Mouse (Mus musculus): ENCODE results near the gene Odf3. TPM values are rescaled to one million over a fixed set of nuclear protein-coding genes. Genes with fewer than 3 reads are reported as not detected.

Gene Odf3
- total RNA-seq (2021), result not detected

DNA sequence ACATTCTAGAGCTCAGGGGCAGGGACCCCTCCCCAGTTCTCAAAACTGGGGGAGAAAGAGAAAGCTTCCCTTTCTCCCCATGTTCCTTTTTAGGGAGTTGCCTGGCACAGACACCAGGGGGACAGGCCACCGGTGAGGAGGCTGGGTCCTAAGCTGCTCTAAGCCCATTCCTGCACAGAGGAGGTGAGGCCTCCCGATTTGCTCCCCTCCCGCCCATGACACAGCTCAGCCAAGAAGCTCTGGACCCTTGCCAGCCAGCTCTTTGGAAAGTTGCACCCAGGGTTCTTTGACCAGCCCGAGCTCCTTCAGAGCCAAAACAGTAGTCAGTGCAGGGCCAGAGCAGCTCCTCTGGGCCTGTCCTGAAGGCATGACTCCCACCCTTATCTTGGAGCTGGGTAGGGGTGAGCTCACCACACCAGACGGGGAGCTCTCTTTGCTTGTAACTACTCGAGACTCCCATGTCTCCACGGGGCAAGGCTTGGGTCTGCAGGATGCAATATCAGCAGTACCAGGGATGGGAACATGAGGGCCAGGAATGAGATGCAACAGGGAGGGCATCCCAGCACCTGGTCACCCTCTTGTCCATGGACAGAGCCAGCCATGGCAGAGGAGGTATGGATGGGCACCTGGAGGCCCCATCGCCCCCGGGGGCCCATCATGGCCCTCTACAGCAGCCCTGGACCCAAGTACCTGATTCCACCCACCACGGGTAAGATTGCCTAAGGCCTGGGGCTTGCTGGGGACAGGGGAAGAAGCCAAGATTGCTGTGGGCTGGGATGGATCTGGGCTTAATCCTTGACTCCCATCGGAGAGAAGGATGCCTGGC, at the start of gene Odf3:
Gene Odf3 (plus strand): TSS at position 51 of the 826 bp plus-strand sequence.
- DNase-seq, result no peak

DNA sequence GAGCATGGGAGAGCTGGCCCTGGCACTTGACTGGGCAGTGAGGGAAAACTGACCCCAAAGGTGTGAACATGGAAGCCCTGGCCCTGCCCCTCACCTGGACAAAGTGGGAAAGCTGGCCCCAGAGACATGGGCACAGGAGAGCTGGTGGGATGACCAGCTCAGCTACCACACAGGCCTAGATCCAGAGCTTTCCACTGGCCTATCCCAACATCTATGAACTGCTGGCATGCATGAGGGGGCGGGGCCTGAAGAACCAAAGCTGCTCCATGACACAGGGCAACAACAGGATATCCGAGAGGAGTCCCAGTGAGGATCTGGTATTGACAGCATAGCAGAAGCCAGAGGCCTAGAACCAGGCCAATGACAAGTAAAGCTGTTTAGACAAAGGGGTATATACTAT, 49.4 kb upstream of the Odf3 start:
- no peak for DNase-seq

DNA sequence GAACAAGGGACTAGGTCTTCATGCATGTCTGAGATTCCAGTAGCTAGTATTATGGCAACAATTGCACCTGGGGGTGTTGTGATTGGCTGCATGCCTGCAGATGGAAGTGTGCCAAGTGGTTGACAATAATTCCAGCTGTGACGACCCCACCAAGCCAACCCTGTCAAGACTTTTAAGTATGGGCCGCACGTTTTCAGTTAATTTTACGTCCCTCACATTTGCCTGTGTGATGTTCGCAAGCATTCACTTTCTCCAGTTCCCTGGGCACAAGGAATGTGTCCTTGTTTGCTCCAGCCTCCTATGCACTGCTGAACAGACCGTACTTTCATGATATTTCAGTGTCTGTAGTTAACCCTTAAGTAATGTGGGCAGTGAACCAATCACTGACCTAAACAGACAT, 45.0 kb upstream of the Odf3 start:
- no peak for DNase-seq

DNA sequence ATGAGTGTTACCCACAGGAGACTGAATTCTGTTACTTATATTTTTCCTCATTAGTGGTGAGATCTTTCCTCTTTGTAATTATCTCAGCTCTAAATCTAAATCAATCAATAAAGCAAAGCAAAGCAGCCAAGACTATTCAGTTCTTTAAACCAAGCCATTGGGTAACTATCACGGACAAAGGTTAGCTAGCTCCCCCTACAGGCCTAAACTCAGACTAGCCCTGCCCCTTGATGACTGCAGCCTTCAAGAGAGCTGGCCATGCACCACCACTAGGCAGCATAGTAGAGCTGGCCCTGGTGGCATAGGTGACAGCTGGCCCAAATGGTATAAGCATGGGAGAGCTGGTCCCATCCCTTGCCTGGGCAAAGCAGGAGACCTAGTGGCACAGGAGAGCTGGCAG, 41.9 kb upstream of the Odf3 start:
- peak; percentile 30 to 43 for DNase-seq

DNA sequence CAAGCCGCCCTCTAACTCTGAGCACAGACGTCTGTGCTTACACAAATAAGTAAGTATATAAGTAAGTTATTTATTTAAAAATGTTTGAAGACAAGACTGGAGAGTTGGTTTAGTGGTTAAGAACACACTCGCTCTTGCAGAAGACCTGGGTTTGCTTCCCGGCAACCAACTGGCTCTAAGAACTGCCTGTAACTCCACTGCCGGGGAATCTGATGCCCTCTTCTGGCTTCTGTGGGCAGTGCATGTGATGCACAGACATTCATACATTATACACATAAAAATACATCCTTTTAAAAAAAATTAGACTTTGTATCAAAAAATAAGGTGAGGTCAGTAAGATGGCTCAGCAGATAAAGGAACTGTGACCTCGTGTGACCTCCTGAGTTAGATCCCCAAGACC, 37.1 kb upstream of the Odf3 start:
- no peak for DNase-seq

DNA sequence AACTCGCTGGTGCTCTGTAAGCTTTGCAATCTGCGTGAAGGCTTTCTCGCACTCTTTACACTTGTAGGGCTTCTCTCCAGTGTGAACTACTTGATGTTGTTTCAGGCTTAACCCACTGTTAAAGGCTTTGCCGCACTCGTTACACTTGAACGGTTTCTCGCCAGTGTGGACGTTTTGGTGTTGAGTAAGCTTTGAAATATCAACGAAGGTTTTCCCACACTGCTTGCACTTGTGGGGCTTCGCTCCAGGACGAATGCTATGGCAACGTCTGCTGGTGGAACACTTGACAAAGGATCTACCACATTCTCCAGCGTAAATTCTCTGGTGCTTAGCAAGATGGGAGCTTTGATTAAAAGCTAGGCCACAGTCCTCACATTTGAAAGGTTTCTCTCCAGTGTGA, 35.9 kb upstream of the Odf3 start:
- DNase-seq, result peak in 1 of 2 experiments; percentile 35

DNA sequence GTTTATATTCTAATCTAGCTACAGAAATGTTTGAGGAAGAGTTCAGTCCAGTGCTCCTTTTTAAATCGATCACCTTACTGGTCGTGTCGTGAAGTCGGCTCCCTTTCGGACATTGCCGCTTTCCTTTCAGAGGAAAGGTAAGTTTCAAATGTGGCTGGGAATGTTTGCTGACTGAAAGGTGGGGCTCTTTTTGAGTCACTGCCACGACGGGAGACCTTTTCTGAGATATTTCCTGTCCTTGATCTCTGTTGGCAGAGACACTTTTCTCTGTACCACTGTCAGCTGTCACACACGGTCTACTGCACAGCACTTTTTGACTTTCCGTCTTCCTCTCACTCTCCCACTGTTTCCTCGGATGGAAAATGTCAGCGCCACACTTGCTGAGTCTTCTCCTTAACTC, 34.8 kb upstream of the Odf3 start:
- no peak for DNase-seq

DNA sequence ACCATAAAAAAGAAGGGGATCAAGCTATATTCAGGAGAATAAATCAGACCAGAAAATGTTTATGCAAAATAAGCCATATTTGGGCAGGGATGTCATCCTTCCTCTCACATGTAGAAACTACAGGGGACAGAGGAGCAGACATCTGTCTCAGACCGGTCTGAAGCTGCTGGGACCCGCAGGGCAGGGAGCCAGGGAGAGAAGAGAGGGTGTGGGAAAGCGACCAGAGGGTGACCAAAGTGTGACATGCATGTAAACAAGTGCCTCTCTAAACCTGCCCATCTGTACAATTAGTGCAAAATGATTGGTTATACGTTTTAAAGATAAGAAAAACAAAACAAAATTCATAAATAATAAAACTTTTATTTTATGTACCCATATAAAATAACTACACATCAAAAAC, 27.4 kb upstream of the Odf3 start:
- DNase-seq, result no peak

DNA sequence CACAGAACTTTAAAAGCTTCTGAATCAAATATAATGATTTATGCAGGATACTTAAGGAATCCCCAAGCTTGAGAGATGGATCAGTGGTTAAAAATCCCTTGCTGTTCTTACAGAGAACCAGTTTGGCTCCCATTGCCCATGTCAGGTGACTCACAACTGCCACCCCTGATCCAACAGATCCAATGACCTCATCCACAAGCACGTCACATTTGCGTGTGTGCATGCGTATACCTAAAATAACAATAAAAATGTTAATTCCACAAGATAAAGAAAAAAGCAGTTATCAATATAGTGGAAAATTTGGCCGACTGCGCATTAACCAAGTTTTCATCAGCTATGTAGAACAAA, 26.3 kb upstream of the Odf3 start:
- no peak for DNase-seq

DNA sequence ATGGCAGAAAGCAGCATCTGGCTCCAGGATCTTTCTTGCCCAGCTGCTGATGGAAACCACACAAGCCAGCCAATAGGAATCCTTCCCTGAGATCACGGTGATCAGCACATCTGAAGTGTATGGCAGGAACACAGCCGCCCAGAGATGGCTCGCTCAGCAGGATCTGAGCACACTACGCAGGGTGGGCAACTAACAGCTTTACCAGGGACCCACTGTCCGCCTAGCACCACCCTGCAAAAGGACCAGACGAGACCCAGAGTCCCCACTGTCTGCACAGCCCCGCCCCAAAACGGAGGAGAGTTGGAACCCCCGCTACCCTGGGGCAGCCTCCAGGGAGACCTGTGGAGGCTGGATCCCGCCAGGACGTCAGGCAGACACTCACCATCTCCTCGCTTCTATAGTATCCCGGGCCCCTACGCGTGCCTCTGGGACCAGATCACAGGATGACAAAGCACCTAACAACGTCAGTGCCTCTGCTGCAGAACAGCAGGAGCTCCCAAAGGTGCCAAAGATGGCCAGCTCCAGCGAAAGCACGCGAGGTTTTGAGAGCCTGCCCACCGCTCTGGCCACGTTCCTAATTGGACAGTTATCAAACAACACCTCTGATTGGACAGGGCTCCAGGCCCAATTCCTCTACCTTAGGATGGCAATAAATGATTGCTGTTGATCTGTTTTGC, 25.8 kb upstream of the Odf3 start, which contains the start of gene Zfp941:
Gene Zfp941 (minus strand): TSS at position 526 of the 677 bp plus-strand sequence.
- peak in 1 of 2 experiments; percentile 36 for DNase-seq

DNA sequence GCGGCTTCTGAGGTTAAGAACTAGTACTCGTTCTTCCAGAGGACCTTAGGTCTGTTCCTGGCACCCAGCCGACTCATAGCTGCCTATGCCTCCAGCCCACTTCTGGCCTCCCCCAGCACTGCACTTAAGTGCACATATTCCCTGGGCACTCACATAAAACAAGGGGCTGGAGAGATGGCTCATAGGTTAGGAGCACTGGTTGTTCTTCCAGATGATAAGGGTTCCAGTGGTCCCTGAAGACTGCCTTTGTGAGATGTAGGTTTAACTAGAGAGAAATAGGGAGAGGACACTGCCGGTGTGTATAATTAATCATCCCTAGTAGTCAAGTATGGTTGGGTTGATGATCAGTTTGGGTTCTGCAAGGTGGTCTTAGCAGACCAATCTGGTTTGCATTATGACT, 24.9 kb upstream of the Odf3 start:
- no peak for DNase-seq

DNA sequence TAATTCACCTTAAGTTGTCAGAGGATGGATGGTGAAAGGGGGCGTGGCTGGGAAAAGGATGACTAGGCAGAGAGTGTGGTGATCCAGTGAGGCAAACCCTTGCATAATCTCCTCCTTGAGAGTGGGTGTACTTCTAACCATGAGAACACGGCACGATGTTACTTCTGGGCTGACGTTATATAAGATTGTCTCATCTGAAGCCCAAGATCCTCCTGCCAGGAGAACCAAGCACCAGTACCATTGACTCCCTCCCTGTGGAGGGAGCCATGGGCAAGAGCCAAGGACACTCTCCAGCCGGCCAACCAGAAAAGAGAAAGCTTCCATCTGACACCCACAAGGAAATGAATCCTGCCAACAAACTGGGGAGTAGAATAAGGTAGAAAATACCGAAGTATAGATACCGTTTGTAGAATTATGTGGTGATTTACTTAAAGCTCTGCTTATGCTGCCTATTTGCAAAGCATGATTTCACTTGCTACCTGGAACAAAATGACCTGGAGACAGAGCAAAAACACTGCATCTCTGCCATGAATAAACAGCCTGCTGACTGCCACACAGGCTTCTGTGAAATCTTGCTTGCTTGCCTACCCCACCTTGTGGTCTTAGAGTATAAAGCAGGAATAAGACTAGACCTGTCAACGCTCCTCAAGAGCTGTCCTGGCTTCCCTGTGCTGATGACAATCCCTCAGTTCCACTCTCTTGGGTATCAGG, 19.3 kb upstream of the Odf3 start:
- peak; percentile 45 to 57 for DNase-seq

DNA sequence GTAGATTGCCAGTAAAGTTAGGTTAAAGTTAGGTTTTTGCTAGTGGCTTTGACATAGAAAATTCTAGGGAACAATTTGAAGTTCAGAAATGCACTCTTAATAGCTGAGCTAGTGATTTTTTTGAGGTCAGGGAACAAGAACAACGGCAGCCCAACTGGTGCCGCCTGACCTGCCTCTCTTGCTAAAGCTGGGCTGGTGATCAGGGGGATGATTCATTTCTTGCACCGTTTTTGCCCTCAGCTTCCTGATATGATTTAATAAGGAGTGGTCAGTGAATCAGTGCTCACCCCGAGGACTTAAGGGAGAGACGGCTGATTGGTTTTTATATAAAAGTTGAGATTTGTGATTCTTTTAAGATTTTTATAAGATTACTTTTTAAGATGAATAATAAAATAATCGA, 16.2 kb upstream of the Odf3 start:
- DNase-seq, result no peak

DNA sequence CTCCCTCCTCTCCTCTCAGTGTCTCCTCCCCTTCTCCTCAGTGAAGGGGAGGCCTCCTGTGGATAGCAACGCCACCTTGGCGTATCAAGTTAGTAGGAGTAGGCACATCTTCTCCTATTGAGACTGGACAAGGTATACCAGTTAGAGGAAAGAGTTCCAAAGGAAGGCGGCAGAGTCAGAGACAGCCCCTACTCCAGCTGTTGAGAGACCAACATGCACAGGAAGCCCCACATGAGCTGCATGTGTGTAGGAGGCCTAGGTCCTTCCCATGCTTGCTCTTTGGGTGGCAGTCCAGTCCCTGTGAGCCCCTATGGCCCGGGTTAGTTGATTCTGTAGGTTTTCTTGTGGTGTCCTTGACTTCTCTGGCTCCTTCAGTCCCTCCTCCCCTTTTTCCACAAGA, 14.3 kb upstream of the Odf3 start:
- DNase-seq, result no peak

DNA sequence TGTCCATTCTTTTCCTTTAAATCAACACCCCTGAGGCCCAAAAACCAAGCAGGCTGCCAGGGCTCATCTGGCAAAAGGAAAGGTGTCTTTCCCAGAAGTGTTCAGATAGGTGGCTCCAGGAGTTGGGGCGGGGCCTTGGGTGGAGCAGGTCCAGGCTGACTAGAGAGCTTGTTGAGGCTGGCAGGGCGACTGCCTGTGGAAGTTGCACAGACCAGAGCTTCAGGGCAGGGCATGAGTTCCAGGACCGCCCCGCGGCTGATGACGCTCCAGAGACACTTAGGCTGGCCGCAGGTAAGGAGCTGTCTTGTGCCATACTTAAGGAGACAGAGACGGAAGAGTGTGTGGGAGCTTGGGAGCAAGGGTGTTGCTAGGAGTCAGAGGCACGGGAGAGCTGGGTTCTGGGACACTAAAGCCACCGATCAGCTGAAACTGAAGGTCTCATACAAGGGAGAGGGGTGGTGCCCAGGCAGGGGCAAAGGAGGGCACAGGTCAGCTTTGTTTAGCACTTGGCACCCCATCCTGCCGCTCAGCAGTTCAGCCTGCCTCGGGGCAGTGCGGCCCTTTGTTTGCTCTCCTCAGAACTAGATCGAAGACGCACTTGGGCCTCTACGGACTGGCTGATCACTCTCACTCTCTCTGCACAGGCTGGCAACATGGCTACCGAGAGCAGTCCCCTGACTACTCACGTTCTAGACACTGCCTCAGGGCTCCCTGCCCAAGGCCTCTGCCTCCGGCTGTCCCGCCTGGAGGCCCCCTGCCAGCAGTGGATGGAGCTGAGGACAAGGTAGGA, 12.4 kb upstream of the Odf3 start, which contains the start of gene Urah:
Gene Urah (plus strand): TSS at position 51 of the 790 bp plus-strand sequence.
- DNase-seq, result no peak

DNA sequence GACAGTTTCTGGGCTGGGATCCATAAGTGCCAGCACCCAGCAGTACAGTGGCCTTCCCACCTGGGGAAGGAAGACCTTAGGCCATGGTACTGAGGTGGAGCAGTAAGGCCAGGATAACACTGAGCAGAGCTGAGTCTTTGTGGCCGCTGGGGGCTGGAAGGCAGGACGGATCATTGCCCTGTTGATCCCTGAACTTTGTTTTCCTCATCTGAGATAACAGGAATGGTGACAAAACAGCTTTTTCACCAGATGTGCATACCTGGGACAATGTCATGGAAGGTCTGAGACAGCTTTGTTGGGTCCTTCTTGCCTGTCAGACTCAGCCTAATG, 11.9 kb upstream of the Odf3 start:
- DNase-seq, result no peak

DNA sequence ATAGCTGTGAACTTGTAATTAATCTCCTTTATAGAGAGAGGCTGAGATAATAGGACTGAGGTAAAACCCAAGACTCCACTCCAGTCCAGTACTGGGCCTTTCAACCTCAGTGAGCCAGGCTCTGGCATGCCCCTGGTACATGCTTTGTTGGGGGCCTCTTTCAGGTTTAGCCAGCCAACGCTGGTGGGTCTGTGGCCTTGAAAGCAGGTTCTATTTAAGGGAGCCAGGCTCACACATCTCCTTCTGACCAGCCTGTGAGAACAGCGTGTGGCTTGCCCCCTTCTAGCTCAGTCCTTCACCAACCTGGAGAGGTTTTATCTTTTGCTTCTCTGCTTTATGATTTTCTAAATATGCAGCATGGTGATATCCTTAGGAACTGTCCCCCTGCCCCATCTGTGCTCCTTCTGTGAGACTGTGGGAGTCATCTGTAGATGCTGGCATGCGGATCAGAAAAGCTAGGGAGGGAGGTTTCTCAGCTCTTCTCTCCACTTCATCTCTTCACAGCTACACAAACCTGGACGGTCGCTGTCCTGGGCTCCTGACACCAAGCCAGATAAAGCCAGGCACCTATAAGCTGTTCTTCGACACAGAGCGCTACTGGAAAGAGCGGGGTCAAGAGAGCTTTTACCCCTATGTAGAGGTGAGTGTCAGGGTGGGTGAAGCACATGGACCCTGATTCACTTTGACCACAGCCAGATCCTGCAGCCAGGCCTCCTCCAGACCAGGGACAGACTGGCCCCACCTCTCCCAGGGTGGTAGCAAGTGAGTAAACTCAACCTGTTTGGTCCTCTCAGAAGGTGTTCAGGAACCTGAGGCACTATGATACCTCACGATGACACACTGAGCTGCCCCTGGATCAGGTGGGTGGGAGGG, 11.1 kb upstream of the Odf3 start:
- peak; percentile 48 to 57 for DNase-seq

DNA sequence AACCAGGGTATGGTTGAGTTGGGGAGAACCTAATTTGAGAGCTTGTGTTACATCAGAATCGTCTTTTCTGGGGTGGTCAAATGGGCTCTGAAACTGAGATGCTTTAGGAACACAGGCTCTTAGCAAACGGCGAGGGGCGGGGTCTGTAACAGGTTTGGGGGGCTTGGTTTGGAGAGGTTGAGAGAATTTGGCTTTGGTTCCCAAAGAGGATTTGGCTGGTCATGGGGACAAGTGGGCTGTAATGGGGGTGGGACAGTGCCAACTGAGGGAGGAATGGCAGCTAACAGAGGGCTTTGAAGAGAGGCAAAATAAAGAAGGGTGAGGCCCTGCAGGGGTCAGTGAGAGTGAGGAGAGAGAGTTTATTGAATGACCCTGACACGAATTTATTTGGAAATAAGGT, 8.0 kb upstream of the Odf3 start:
- no peak for DNase-seq

DNA sequence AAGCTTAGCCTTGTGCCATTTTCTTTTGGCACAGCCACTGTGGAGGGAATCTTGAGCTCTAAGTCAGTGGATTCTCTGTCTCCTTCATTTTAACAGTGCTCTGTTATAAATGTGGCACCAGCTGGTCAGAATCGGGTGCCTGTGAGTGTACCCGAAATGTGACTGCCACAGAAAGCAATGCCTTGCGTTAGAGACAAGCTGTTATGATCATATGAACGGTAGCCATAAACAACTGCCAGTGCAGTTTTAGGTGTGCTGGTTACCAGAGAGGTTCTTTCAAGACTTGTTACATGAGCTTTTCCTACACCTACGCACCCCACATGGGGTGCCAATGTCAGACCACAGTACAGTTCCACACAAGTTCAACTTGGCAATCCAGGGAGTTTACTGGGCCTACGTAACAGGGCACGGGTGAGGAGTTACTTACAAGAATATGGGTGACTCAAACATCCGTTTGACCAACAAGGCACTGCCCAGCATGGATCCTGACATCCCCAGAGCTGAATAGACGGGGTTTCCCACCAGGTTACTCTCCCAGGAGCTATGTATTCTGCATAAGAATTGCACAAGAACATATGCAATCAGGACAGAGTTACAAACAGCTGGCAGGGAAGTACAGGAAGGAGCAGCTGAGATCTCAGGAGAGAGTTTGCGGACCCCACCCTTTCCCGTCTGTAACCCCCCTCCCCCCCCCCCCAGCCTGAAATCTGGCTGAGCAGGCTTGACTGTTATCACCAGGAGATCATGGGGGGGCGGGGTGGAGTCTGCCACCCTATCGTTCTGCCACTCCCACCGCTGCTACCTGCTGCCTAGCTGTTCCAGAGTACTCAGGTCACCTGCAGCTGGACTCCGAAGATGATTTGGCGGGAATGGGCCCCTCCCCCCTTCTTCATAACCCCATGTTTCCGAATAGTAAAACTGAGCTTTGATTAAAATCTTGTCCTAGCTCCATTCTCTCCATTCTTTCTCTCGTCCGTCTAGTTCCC, 6.6 kb upstream of the Odf3 start:
- no peak for DNase-seq

DNA sequence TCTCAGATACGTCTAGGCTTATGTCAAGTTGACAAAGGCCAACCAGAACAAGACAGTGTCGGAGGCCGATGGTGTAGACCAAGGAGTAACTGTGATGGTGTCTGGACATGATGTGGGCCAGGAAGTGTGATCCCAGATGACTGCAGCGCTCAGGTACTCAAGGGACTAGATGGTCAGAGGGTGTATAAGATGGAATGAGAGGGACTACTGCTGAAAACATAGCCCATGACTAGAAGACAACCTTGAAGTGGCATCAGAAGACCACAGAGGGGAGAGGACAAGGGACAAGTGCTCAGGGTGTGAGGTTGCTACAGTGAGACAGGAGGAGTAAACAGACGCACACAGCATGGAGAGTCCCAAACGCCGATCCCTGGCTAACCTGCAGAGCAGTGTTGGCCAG, 3.8 kb upstream of the Odf3 start:
- DNase-seq, result no peak

Measured in layer of hippocampus, postnatal 36 days (tissue).